Mouse (Mus musculus) cerebellum, postnatal 36 days (tissue): ENCODE measurements around the gene Brd9.
A peak's percentile ranks its signal among the peaks of the same experiment; 100 is the strongest.

Experiments
- DNase-seq, 2 experiments: peaks; one replicate each; pipeline ENCODE4 v3.0.0; 2021 to 2022; ENCODE audit warnings: mixed read lengths in 2 of 2

Brd9 gene

GRCm38 (mm10) chr13:73937321-73938176, at the start of gene Brd9, which contains the start of gene Trip13:
Brd9 (plus strand) TSS chr13:73937811.
Trip13 (minus strand) TSS chr13:73937784.
- DNase-seq = peak; percentile 89 to 91

- DNase-seq = no peak
These were observed 45.0 kb upstream of the Brd9 start for GRCm38 (mm10) chr13:73892493-73893178.

- DNase-seq = no peak
These were observed 40.0 kb upstream of the Brd9 start for GRCm38 (mm10) chr13:73897561-73897960.

GRCm38 (mm10) chr13:73907136-73907535, 30.5 kb upstream of the Brd9 start:
- DNase-seq = no peak

GRCm38 (mm10) chr13:73907683-73908412, 29.8 kb upstream of the Brd9 start:
- peak in 1 of 2 experiments; percentile 17 for DNase-seq

GRCm38 (mm10) chr13:73913066-73913465, 24.5 kb upstream of the Brd9 start:
- no peak for DNase-seq

GRCm38 (mm10) chr13:73932201-73932600, 5.4 kb upstream of the Brd9 start:
- no peak for DNase-seq

- no peak for DNase-seq
These were observed 682 bp upstream of the Brd9 start for GRCm38 (mm10) chr13:73936938-73937320.

GRCm38 (mm10) chr13:73938177-73938560, 558 bp downstream of the Brd9 start:
- no peak for DNase-seq

- no peak for DNase-seq
These were observed 1.5 kb downstream of the Brd9 start for GRCm38 (mm10) chr13:73939101-73939500.

- no peak for DNase-seq
These were observed 7.0 kb downstream of the Brd9 start for GRCm38 (mm10) chr13:73944606-73945005.

GRCm38 (mm10) chr13:73953551-73954130, 16.0 kb downstream of the Brd9 start:
- DNase-seq = peak in 1 of 2 experiments; percentile 13

GRCm38 (mm10) chr13:73954666-73955065, 17.1 kb downstream of the Brd9 start:
- no peak for DNase-seq

- no peak for DNase-seq
These were observed 17.9 kb downstream of the Brd9 start for GRCm38 (mm10) chr13:73955531-73955930.

GRCm38 (mm10) chr13:73960117-73960652, 22.6 kb downstream of the Brd9 start:
- DNase-seq = no peak

- DNase-seq = no peak
These were observed 23.6 kb downstream of the Brd9 start for GRCm38 (mm10) chr13:73961177-73961576.

GRCm38 (mm10) chr13:73963551-73963950, 25.9 kb downstream of the Brd9 start, which contains the start of gene Zdhhc11:
Zdhhc11 (plus strand) TSS chr13:73963851.
- no peak for DNase-seq

- peak; percentile 37 to 56 for DNase-seq
These were observed 33.2 kb downstream of the Brd9 start for GRCm38 (mm10) chr13:73970545-73971448.

- DNase-seq = no peak
These were observed 36.9 kb downstream of the Brd9 start for GRCm38 (mm10) chr13:73974523-73974922.

GRCm38 (mm10) chr13:73976935-73977334, 39.3 kb downstream of the Brd9 start:
- DNase-seq = no peak

- DNase-seq = no peak
These were observed 52.7 kb downstream of the Brd9 start for GRCm38 (mm10) chr13:73990325-73990724.
